Mouse (Mus musculus) lung, postnatal 25 days (tissue): Measurements from ENCODE around the gene Il22ra2.
"Not testable (repeated sequence)": the region's sequence is repeated elsewhere in the genome, so short reads cannot be mapped to it uniquely, and the experiment has no call there.

Experiments used
- DNase-seq: peaks from one replicate; pipeline ENCODE4 v3.0.0; 2022; ENCODE audit warnings: low spot score

Il22ra2 gene

GRCm38 (mm10) chr10:19601502-19601901 lies 20.3 kb upstream of the Il22ra2 start:
- not testable (repeated sequence) for DNase-seq

- no peak for DNase-seq
Measured at GRCm38 (mm10) chr10:19603231-19603630, 18.6 kb upstream of the Il22ra2 start.

- no peak for DNase-seq
Measured at GRCm38 (mm10) chr10:19609125-19609524, 12.7 kb upstream of the Il22ra2 start.

- DNase-seq, result no peak
Measured at GRCm38 (mm10) chr10:19611616-19612015, 10.2 kb upstream of the Il22ra2 start.

- DNase-seq, result no peak
Measured at GRCm38 (mm10) chr10:19613111-19613753, 8.6 kb upstream of the Il22ra2 start.

GRCm38 (mm10) chr10:19619736-19620135 lies 2.1 kb upstream of the Il22ra2 start:
- no peak for DNase-seq

- DNase-seq, result no peak
Measured at GRCm38 (mm10) chr10:19624617-19625016, 2.8 kb downstream of the Il22ra2 start.

- no peak for DNase-seq
Measured at GRCm38 (mm10) chr10:19627342-19627741, 5.5 kb downstream of the Il22ra2 start.

GRCm38 (mm10) chr10:19627748-19628147 lies 6.0 kb downstream of the Il22ra2 start:
- DNase-seq, result peak; percentile 74

- no peak for DNase-seq
Measured at GRCm38 (mm10) chr10:19631616-19632195, 9.9 kb downstream of the Il22ra2 start.

- DNase-seq, result no peak
Measured at GRCm38 (mm10) chr10:19638851-19639250, 17.1 kb downstream of the Il22ra2 start.

- DNase-seq, result no peak
Measured at GRCm38 (mm10) chr10:19639630-19640029, 17.8 kb downstream of the Il22ra2 start.

- DNase-seq, result no peak
Measured at GRCm38 (mm10) chr10:19645119-19645518, 23.3 kb downstream of the Il22ra2 start.

GRCm38 (mm10) chr10:19657426-19657825 lies 35.6 kb downstream of the Il22ra2 start:
- no peak for DNase-seq

GRCm38 (mm10) chr10:19659953-19660352 lies 38.2 kb downstream of the Il22ra2 start:
- DNase-seq, result peak; percentile 8

GRCm38 (mm10) chr10:19668973-19669372 lies 47.2 kb downstream of the Il22ra2 start:
- no peak for DNase-seq

- no peak for DNase-seq
Measured at GRCm38 (mm10) chr10:19672015-19672414, 50.2 kb downstream of the Il22ra2 start.

GRCm38 (mm10) chr10:19673146-19673545 lies 51.3 kb downstream of the Il22ra2 start:
- peak; percentile 28 for DNase-seq
